ENCODE assay signal across 9 mouse cellular contexts in the genomic region with DNA sequence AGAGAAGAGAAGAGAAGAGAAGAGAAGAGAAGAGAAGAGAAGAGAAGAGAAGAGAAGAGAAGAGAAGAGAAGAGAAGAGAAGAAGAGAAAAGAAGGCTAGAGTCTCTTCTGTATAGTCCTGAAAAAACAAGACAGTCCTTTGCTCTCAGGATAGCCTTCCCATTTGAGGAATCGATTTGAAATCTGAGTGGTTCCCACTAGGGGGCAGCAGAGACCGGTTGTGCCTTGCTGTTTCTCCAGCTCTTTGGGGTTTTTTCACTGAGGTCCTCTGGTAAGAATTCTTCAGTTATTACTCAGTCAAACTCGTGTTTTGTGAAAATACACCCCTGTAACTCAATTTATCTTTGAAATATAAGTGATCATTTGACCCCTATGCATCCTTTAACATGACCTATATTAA. TPM values are rescaled to one million over a fixed set of nuclear protein-coding genes. Genes with fewer than 3 reads are reported as not detected.
DNase-seq lines count a peak whose midpoint lies in the region; ATAC-seq and TF ChIP-seq lines count a peak whose summit lies in the region.
"Had no signal": no experiment of that assay in that cellular context is flagged by ENCODE, and none has a peak within 500 bp of the region (broad histone marks: within the 10 kb centered on the region; RNA-seq: fewer than 3 reads in every experiment).

No protein-coding gene starts in this region.

- no peak overlapping the region for H3K4me3 ChIP-seq in intestine, postnatal 0 days (ENCODE audit: low read depth, low read length)
- no peak overlapping the region for H3K4me3 ChIP-seq in intestine, embryonic 16.5 days (ENCODE audit: low read length)
- H3K4me3 ChIP-seq in kidney, adult 2 months (ENCODE audit: insufficient read depth, low read depth, low read length): no peak overlapping the region
- no peak overlapping the region for H3K4me3 ChIP-seq in limb, embryonic 14.5 days (replicated peaks; ENCODE audit: low read length)
- H3K4me3 ChIP-seq: embryonic facial prominence, embryonic 12.5 days had no signal

- H3K27ac ChIP-seq in intestine, postnatal 0 days (ENCODE audit: low read depth, low read length): no peak overlapping the region
- H3K27ac ChIP-seq in intestine, embryonic 16.5 days (ENCODE audit: low read length): no peak overlapping the region
- no peak overlapping the region for H3K27ac ChIP-seq in kidney, adult 2 months (ENCODE audit: insufficient read depth, low read depth, low read length)
- H3K27ac ChIP-seq in limb, embryonic 14.5 days (replicated peaks; ENCODE audit: low read depth, low read length): no peak overlapping the region
- H3K27ac ChIP-seq: embryonic facial prominence, embryonic 12.5 days had no signal

- H3K4me1 ChIP-seq in intestine, postnatal 0 days (replicated peaks; ENCODE audit: control insufficient read depth, insufficient read depth, low read length): no peaks in the 10 kb centered on the region
- H3K4me1 ChIP-seq in intestine, embryonic 16.5 days (ENCODE audit: control insufficient read depth, insufficient read depth, low read length): no peaks in the 10 kb centered on the region
- H3K4me1 ChIP-seq in kidney, adult 2 months (ENCODE audit: control insufficient read depth, insufficient read depth, low read length): no peaks in the 10 kb centered on the region
- no peaks in the 10 kb centered on the region for H3K4me1 ChIP-seq in limb, embryonic 14.5 days (ENCODE audit: control insufficient read depth, insufficient read depth, low read length)
- H3K4me1 ChIP-seq: embryonic facial prominence, embryonic 12.5 days had no signal

- peak; percentile 93 for TF ChIP-seq CTCF in intestine, postnatal 0 days (IDR thresholded peaks at IDR 0.05; ENCODE audit: low read depth)
- TF ChIP-seq CTCF in kidney, adult 2 months (conservative IDR thresholded peaks at IDR 0.05; ENCODE audit: insufficient read depth, insufficient read length, low read depth, low read length): peak; percentile 88

- H3K27me3 ChIP-seq in intestine, postnatal 0 days (replicated peaks; ENCODE audit: control insufficient read depth, insufficient read depth, low read length): no peaks in the 10 kb centered on the region
- H3K27me3 ChIP-seq in intestine, embryonic 16.5 days (replicated peaks; ENCODE audit: control insufficient read depth, insufficient read depth, low read length): no peaks in the 10 kb centered on the region
- no peaks in the 10 kb centered on the region for H3K27me3 ChIP-seq in kidney, adult 2 months (replicated peaks; ENCODE audit: control insufficient read depth, insufficient read depth, low read length)
- H3K27me3 ChIP-seq in limb, embryonic 14.5 days (ENCODE audit: control insufficient read depth, insufficient read depth, low read length): no peaks in the 10 kb centered on the region
- H3K27me3 ChIP-seq: embryonic facial prominence, embryonic 12.5 days had no signal

- no peak for TF ChIP-seq POLR2A in kidney, adult 2 months (IDR thresholded peaks at IDR 0.05; ENCODE audit: low read depth, low read length)
- no peak for TF ChIP-seq POLR2A in limb, embryonic 14.5 days (IDR thresholded peaks at IDR 0.05; ENCODE audit: borderline replicate concordance, extremely low read depth, insufficient read depth, insufficient read length)

- no peak overlapping the region for H3K4me2 ChIP-seq in intestine, postnatal 0 days (replicated peaks; ENCODE audit: low read depth)
- H3K4me2 ChIP-seq in intestine, embryonic 16.5 days (ENCODE audit: low read depth, low read length): no peak overlapping the region
- no peak overlapping the region for H3K4me2 ChIP-seq in limb, embryonic 14.5 days (replicated peaks; ENCODE audit: low read depth, low read length, severe bottlenecking)
- H3K4me2 ChIP-seq: embryonic facial prominence, embryonic 12.5 days had no signal

- DNase-seq in cerebellum, adult 18-20 months: peak; percentile 88 to 93
- peak; percentile 81 for DNase-seq in kidney, adult 2 months
- DNase-seq in limb, embryonic 14.5 days (ENCODE audit: low spot score): peak; percentile 91
- DNase-seq in neural tube, embryonic 10.5 days (ENCODE audit: extremely low spot score, low spot score): peak; percentile 82
- peak; percentile 72 to 90 for DNase-seq in spleen, postnatal 4 days (ENCODE audit: low spot score in 2 of 2)

- no peak for ATAC-seq in intestine, postnatal 0 days
- ATAC-seq in intestine, embryonic 16.5 days: no peak
- ATAC-seq in frontal cortex, adult (ENCODE audit: low TSS enrichment): peak; percentile 85
- no peak for ATAC-seq in limb, embryonic 14.5 days (ENCODE audit: low FRiP score, low read depth)

- H3K36me3 ChIP-seq in intestine, postnatal 0 days (ENCODE audit: control insufficient read depth, insufficient read depth): no peaks in the 10 kb centered on the region
- H3K36me3 ChIP-seq in intestine, embryonic 16.5 days (ENCODE audit: control insufficient read depth, insufficient read depth, low read length): no peaks in the 10 kb centered on the region
- H3K36me3 ChIP-seq in kidney, adult 2 months (ENCODE audit: control insufficient read depth, insufficient read depth, low read length): no peaks in the 10 kb centered on the region
- H3K36me3 ChIP-seq in limb, embryonic 14.5 days (ENCODE audit: control insufficient read depth, insufficient read depth, low read length): no peaks in the 10 kb centered on the region
- H3K36me3 ChIP-seq: embryonic facial prominence, embryonic 12.5 days had no signal

- under 1% methylated on average over 3 of the region's 3 CpGs for WGBS in intestine, postnatal 0 days
- 0% methylated on average over 3 of the region's 3 CpGs for WGBS in intestine, embryonic 16.5 days
- 1% methylated on average over 3 of the region's 3 CpGs for whole genome bisulfite sequencing in kidney, adult 2 months
- WGBS in limb, embryonic 14.5 days: 2% methylated on average over 3 of the region's 3 CpGs

- no peak overlapping the region for H3K9ac ChIP-seq in intestine, postnatal 0 days (ENCODE audit: low read depth, low read length)
- H3K9ac ChIP-seq in intestine, embryonic 16.5 days (ENCODE audit: low read depth, low read length): no peak overlapping the region
- no peak overlapping the region for H3K9ac ChIP-seq in limb, embryonic 14.5 days (ENCODE audit: low read depth, low read length, severe bottlenecking)
- H3K9ac ChIP-seq: embryonic facial prominence, embryonic 12.5 days had no signal

- H3K9me3 ChIP-seq in intestine, postnatal 0 days (ENCODE audit: control insufficient read depth): no peaks in the 10 kb centered on the region
- H3K9me3 ChIP-seq in intestine, embryonic 16.5 days (ENCODE audit: control insufficient read depth, low read length): no peaks in the 10 kb centered on the region
- no peaks in the 10 kb centered on the region for H3K9me3 ChIP-seq in limb, embryonic 14.5 days (ENCODE audit: control insufficient read depth, low read length)
- H3K9me3 ChIP-seq: embryonic facial prominence, embryonic 12.5 days had no signal

RNA-seq across cellular contexts. Expression of a gene that starts 30.3 kb away (rescaled TPM):
- 53.6 and 55.0 TPM in 2 replicates for polyA plus RNA-seq in intestine, postnatal 0 days (2015; fragmentation: Nextera tagmentation; extraction: Ambion mirVana)
- 73.1 and 83.0 TPM in 2 replicates for polyA plus RNA-seq in intestine, embryonic 16.5 days (2015; fragmentation: Nextera tagmentation; extraction: Ambion mirVana)
- polyA plus RNA-seq in kidney, adult 2 months (2012; rRNA removed): 11.5 and 15.1 TPM in 2 replicates
- 25.6 and 39.8 TPM in 2 replicates for polyA plus RNA-seq in limb, embryonic 14.5 days (2012; rRNA removed)
- polyA plus RNA-seq in limb, embryonic 14.5 days (2014; fragmentation: Nextera tagmentation; extraction: Ambion mirVana): 79.5 and 84.6 TPM in 2 replicates

RNA-seq across cellular contexts. Expression of a gene that starts 30.5 kb away (rescaled TPM):
- 11.8 and 12.0 TPM in 2 replicates for polyA plus RNA-seq in intestine, postnatal 0 days (2015; fragmentation: Nextera tagmentation; extraction: Ambion mirVana)
- 5.8 and 7.0 TPM in 2 replicates for polyA plus RNA-seq in intestine, embryonic 16.5 days (2015; fragmentation: Nextera tagmentation; extraction: Ambion mirVana)
- 9.2 and 11.1 TPM in 2 replicates for polyA plus RNA-seq in kidney, adult 2 months (2012; rRNA removed)
- 32.7 and 42.5 TPM in 2 replicates for polyA plus RNA-seq in limb, embryonic 14.5 days (2012; rRNA removed)
- 17.6 and 18.8 TPM in 2 replicates for polyA plus RNA-seq in limb, embryonic 14.5 days (2014; fragmentation: Nextera tagmentation; extraction: Ambion mirVana)
